Mouse (Mus musculus) cortical plate, adult 2 months (tissue): ENCODE results near the gene Apobec3. TPM values are rescaled to one million over a fixed set of nuclear protein-coding genes. Genes with fewer than 3 reads are reported as not detected.
"Not testable (repeated sequence)": the region's sequence is repeated elsewhere in the genome, so short reads cannot be mapped to it uniquely, and the experiment has no call there.

Experiments used
- H3K27ac ChIP-seq: fragments of 200-500 bp; 2 replicates; pipeline ENCODE4 v1.5.1; 2012; ENCODE audit warnings: low read length, control low read depth, inconsistent platforms; ENCODE audit not compliant: insufficient read depth
- H3K4me1 ChIP-seq: fragments of 200-500 bp; 2 replicates; pipeline ENCODE4 v1.6.1; 2011; ENCODE audit warnings: low read length; ENCODE audit not compliant: control insufficient read depth, insufficient read depth
- H3K4me3 ChIP-seq: fragments of 200-500 bp; 2 replicates; pipeline ENCODE4 v1.5.1; 2011; ENCODE audit warnings: mild to moderate bottlenecking, low read length, control low read depth; ENCODE audit not compliant: insufficient read depth
- CTCF ChIP-seq: fragments of 200-500 bp; IDR thresholded peaks from 2 replicates; pipeline ENCODE4 v1.5.1; 2011; ENCODE audit warnings: mild to moderate bottlenecking, control low read depth, low read length; ENCODE audit not compliant: insufficient read depth; ENCODE audit errors: extremely low read depth
- POLR2A ChIP-seq: fragments of 200-500 bp; IDR thresholded peaks from 2 replicates; pipeline ENCODE4 v1.6.1; 2011; ENCODE audit warnings: mild to moderate bottlenecking, low read length, control low read depth; ENCODE audit not compliant: insufficient read depth; ENCODE audit errors: extremely low read depth
- polyA plus RNA-seq: library from polyadenylated mRNA; depleted of rRNA; stranded (reverse); fragments of >200 nt; gene quantifications from 2 replicates; pipeline ENCODE4 v1.2.3, GENCODE M21; 2012

The Apobec3 gene
- polyA plus RNA-seq, 1 experiment = 6.7 TPM

DNA sequence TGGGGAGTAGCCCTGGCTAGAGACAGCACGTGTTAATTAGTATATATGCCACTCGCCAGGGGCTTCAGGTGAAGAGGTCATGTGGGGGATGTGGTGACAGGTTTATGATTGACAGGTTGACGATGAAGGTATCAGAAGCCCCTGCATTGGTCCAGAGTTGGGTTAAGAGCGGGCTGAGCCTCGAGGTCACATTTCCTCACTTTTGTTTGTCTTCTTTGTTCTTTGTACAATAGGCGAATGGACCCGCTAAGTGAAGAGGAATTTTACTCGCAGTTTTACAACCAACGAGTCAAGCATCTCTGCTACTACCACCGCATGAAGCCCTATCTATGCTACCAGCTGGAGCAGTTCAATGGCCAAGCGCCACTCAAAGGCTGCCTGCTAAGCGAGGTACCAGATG, 13.8 kb downstream of the Apobec3 start:
- TF ChIP-seq POLR2A = no peak
- no peak for TF ChIP-seq CTCF
- no peak overlapping the region for H3K4me3 ChIP-seq
- no peaks in the 10 kb centered on the region for H3K4me1 ChIP-seq
- no peak overlapping the region for H3K27ac ChIP-seq

DNA sequence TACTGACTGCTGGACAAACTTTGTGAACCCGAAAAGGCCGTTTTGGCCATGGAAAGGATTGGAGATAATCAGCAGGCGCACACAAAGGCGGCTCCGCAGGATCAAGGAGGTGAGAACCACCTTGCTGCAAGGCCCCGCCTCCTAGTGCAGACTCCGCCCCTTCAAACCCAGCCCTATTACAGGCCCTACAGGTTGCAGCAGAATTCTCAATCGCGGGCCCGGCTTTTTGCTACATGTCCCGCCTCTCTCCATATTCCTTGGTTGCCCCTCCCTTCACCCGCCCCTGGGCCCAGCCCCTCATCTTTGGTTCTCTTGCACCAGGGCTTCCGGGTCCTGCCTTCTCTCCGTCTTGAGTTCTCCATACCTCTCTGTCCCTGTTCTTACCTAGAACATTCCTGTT, 15.4 kb downstream of the Apobec3 start:
- Histone ChIP-seq H3K27ac (no peak overlapping the region), H3K4me3 (no peak overlapping the region), H3K4me1 (no peaks in the 10 kb centered on the region)
- no peak for TF ChIP-seq POLR2A
- TF ChIP-seq CTCF = no peak

DNA sequence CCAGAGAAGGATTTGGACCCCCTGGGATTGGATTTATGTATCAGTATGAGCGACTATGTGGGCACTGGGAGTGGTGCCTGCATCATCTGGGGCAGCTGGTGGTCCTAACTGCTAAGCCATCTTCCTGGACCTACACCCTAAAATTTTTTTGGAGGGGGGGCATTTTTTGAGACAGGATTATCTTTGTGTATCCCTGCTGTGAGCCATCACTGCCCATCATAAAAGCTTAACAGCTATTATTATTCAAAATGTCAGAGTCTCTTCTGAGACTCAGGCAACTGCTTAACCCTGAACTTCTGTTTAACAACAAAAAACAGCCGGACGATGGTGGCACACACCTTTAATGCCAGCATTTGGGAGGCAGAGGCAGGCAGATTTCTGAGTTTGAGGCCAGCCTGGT, 17.5 kb downstream of the Apobec3 start:
- H3K4me1 ChIP-seq, H3K27ac ChIP-seq, H3K4me3 ChIP-seq: not testable (repeated sequence)

DNA sequence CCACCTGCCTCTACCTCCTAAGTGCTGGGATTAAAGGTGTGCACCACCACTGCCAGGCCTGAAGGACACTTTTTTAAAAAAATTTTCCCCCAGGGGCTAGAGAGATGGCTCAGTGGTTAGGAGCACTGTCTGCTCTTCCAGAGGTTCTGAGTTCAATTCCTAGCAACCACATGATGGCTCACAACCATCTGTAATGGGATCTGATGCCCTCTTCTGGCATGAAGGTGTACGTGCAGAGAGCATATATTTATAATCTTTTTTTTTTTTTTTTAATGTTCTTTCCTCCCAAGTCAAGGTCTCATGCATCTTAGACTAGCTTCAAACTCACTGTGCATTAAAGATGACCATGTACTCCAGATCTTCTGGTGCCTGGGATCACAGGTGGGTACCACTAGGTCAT, 19.4 kb downstream of the Apobec3 start:
- H3K27ac ChIP-seq, H3K4me3 ChIP-seq: not testable (repeated sequence)

DNA sequence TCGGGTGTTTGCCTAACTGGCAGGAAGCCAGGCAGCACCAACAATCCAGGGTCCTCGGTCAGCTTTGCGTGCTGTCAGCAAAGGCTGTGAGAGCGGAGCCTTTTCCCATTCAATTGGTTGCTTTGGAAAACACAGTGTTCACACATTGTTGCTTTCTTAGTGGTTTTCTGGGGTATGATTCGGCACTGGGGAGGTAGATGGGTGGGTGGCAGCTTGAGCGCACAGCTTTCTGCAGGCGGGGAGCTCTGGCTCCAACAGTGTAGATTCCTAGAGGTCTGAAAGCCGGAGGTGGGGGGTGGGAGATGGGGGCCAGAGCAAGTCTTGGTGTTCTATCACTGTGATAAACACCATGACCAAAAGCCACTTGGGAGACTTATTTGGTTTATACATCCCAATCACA, 19.9 kb downstream of the Apobec3 start:
- Histone ChIP-seq H3K4me1 (no peaks in the 10 kb centered on the region), H3K4me3 (no peak overlapping the region), H3K27ac (no peak overlapping the region)
- TF ChIP-seq POLR2A (no peak), CTCF (no peak)

More for the DNA sequence above, 19.4 kb downstream of the Apobec3 start:
- H3K4me1 ChIP-seq = not testable (repeated sequence)

DNA sequence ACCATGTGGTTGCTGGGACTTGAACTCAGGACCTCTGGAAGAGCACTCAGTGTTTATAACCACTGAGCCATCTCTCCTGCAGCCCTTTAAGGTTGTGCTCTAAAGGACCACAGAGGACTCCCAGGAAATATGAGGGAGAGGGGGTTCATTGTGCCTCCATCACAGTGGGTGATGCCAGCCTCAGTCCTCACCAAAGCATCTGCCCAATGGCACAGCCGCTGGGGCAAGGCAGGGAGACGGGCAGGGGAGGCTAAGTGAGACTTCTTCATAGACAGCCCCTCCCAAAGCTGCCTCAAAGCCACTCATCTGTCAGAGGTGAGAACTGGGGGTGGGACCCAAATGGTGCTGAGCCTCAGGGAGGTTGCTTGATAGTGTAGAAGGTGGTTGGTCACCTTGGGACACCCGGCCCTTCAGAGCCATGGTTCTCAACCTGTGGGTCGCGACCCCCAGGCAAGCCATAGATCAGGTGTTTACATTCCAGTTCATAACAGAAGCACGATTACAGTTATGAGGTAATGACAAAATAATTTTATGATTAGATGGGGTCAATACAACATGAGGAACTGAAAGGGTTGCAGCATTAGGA, 22.4 kb downstream of the Apobec3 start:
- Histone ChIP-seq H3K27ac (no peak overlapping the region), H3K4me3 (no peak overlapping the region), H3K4me1 (no peaks in the 10 kb centered on the region)
- TF ChIP-seq CTCF (no peak), POLR2A (no peak)

DNA sequence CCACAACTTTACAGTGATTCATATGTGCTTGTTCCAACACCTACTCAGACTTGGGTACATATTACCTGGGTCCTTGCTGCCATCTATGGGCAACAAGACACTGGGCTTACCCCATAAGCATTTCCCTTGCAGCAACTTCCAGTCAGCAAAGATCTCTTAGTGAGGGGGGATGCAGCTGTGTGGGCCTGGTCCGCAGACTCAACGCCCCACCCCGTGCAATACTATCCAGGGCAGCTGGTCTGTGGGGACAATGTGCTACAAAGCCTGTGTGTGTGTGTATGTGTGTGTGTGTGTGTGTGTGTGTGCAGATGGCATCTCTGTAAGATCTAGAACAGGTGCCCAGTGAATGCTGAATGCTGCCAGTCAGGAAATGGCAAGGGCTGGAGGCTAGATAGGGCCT, 22.9 kb downstream of the Apobec3 start:
- TF ChIP-seq CTCF (peak; percentile 63), POLR2A (no peak)
- no peak overlapping the region for H3K27ac ChIP-seq
- no peak overlapping the region for H3K4me3 ChIP-seq
- H3K4me1 ChIP-seq = no peaks in the 10 kb centered on the region

DNA sequence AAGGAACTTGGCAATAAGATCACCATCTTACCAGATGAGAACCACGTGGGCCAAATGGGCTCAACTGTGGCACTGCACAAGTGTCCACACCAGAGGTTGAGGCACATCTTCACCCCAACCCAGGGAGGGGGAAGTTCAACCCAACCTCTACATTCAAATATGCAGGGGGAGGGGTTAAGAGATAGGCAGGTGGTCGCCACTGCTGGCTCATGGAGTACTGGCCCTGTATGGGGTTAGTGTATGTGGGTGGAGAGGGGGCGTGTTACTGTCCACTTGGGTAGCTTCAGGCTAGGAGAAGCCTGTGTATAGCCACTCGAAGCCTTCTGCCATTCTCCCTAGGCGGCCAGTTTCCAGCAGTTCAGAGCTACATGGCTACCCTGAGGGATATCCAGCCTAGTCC, 24.7 kb downstream of the Apobec3 start:
- TF ChIP-seq POLR2A = no peak
- no peak for TF ChIP-seq CTCF
- Histone ChIP-seq H3K27ac (no peak overlapping the region), H3K4me1 (no peaks in the 10 kb centered on the region), H3K4me3 (no peak overlapping the region)

DNA sequence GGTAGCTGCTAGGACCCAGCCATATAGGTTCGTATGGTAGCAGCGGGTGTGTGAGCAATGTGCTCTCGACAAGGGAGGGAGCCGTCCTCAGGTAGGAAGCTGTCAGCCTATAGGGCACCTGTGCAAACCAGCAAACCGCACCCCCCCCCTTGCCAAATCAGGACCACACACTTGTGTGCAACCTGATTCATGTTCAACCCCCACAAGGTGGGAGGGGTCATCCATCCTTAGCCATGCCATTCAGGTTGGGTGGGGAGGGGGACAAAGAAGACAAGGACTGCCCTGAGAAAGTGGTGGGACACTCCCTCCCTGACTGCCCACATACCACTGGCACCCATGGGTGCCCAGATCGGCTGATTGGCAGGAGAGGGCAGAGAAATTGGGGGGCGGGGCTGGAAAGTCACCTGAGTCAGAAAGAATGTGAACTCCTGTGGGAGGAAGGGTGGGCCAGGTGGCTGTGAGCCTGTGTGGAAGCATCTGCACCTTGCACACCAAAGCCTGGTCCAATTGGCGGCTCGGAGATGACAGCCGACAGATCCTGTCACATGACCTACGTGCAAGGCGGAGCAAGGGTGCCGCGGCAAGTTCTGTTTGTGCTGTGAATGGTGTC, 25.8 kb downstream of the Apobec3 start:
- Histone ChIP-seq H3K4me1 (no peaks in the 10 kb centered on the region), H3K4me3 (no peak overlapping the region), H3K27ac (no peak overlapping the region)
- no peak for TF ChIP-seq POLR2A
- no peak for TF ChIP-seq CTCF

DNA sequence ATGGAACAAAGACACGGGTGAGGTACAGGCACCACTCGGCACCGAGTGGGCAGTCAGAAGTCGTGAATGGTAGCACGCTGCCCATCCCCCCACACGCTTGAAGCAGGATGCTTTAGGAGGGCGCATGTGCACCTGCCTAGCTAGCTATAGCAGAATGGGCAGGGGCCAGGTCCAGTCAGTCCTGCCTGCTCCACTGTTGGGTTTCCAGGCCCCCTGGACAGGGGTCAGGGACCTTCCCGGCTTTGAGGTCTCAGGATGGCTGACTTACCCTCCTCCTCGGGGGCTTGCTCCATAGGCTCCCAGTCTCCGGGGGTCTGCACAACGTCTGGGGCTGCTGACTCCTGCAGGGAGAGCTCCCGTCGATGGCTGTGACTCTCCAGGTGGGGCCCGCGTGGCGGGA, 27.0 kb downstream of the Apobec3 start:
- Histone ChIP-seq H3K27ac (no peak overlapping the region), H3K4me1 (no peaks in the 10 kb centered on the region), H3K4me3 (no peak overlapping the region)
- TF ChIP-seq CTCF = no peak
- TF ChIP-seq POLR2A = no peak

DNA sequence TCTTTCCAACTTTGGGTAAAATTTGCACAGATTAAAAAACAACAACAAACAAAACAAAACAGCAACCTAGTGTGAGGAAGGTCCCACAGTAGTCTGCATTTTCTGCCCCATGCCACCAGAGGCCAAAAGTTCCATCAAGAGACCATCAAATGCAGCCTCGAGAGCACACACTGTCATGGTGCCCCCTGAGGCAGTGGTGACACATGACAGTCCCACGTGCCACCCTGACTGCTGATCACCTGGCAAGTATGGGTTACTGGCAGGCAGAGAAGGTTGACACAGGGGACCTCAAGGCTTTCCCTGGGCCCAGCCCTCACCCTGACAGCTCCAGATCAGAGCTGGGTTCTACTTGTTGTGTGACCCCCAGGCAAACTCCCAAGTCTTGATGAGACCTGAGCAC, 28.3 kb downstream of the Apobec3 start:
- no peak for TF ChIP-seq POLR2A
- no peak for TF ChIP-seq CTCF
- Histone ChIP-seq H3K27ac (no peak overlapping the region), H3K4me1 (no peaks in the 10 kb centered on the region), H3K4me3 (no peak overlapping the region)
